Mouse (Mus musculus) lung, embryonic 14.5 days (tissue): ENCODE data around the gene Myo1d. TPM values are rescaled to one million over a fixed set of nuclear protein-coding genes. Genes with fewer than 3 reads are reported as not detected.
A peak's percentile ranks its signal among the peaks of the same experiment; 100 is the strongest.

ENCODE experiments used
- ATAC-seq: fragments of 200-750 bp; cut with Nextera tagmentation; 2 replicates; pipeline ENCODE4 v1.8.0; 2017; ENCODE audit warnings: mild to moderate bottlenecking, moderate TSS enrichment, moderate library complexity; ENCODE audit not compliant: insufficient read depth
- DNase-seq: peaks from one replicate; pipeline ENCODE4 v3.0.0-alpha.2; 2015
- H3K27ac ChIP-seq: fragments of 300-500 bp; sonication (generic); 2 replicates; pipeline ENCODE4 v1.5.1; 2014; ENCODE audit warnings: low read depth, mild to moderate bottlenecking, moderate library complexity
- H3K27me3 ChIP-seq: fragments of 300-500 bp; sonication (generic); 2 replicates; pipeline ENCODE4 v1.6.1; 2014; ENCODE audit warnings: low read length, control low read depth; ENCODE audit not compliant: insufficient read depth
- H3K36me3 ChIP-seq: fragments of 300-500 bp; sonication (generic); 2 replicates; pipeline ENCODE4 v1.6.1; 2014; ENCODE audit warnings: control low read depth; ENCODE audit not compliant: insufficient read depth
- H3K4me1 ChIP-seq: fragments of 300-500 bp; sonication (generic); 2 replicates; pipeline ENCODE4 v1.6.1; 2014; ENCODE audit warnings: antibody characterized with exemption, control low read depth; ENCODE audit not compliant: insufficient read depth
- H3K4me2 ChIP-seq: fragments of 300-500 bp; sonication (generic); 2 replicates; pipeline ENCODE4 v1.6.1; 2014; ENCODE audit warnings: mild to moderate bottlenecking
- H3K4me3 ChIP-seq: fragments of 300-500 bp; sonication (generic); 2 replicates; pipeline ENCODE4 v1.5.1; 2014; ENCODE audit warnings: low read depth, low read length
- H3K9ac ChIP-seq: fragments of 300-500 bp; sonication (generic); 2 replicates; pipeline ENCODE4 v1.6.1; 2014
- H3K9me3 ChIP-seq: fragments of 300-500 bp; sonication (generic); 2 replicates; pipeline ENCODE4 v1.6.1; 2016; ENCODE audit warnings: low read depth, low read length, control low read depth
- CTCF ChIP-seq: IDR thresholded peaks from 2 replicates; pipeline ENCODE4 v1.5.1; 2016; ENCODE audit warnings: antibody characterized with exemption, low read depth
- WGBS: fragments of 180-500 bp; shearing (Covaris S2); extraction: QIAGEN DNeasy Blood & Tissue Kit; methylation state at CpG from one replicate; pipeline ENCODE4 v1.1.7; 2014; 5-methylcytosine and 5-hydroxymethylcytosine counted together
- polyA plus RNA-seq: library from polyadenylated mRNA; unstranded; fragments of >200 nt; fragmentation: Nextera tagmentation; extraction: Ambion mirVana; gene quantifications from 2 replicates; pipeline ENCODE4 v1.2.1, GENCODE M21; 2014

The Myo1d gene
- polyA plus RNA-seq, 1 experiment from 2014 or later: 16.1 TPM

DNA sequence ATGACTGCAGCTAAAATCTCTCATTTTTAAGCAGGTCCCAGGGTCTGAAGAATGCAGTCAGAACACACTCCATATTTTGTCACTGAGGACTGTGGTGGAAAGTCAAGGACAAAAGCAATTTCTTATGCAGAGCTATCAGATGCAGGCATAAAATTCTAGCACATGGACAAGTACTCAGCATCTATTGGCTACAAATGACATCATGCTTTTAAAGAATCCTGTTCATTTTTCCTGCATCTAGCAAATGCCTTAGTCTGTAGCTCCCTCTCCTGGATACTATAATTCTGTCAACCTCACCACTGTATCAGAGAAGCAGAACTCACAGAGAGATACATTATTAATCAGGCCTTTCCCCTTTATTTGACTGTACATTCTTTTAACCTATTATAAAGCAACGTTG is 109.4 kb downstream of the Myo1d start:
- Histone ChIP-seq H3K4me3 (no peak overlapping the region), H3K36me3 (no peaks in the 10 kb centered on the region), H3K9me3 (no peaks in the 10 kb centered on the region), H3K9ac (no peak overlapping the region), H3K4me2 (no peak overlapping the region), H3K4me1 (no peaks in the 10 kb centered on the region), H3K27me3 (no peaks in the 10 kb centered on the region), H3K27ac (no peak overlapping the region)
- peak; percentile 86 for DNase-seq
- peak; percentile 72 for TF ChIP-seq CTCF
- ATAC-seq: peak; percentile 54; the same call in 1 of the 2 replicates
- WGBS: 24% methylated on average over 1 of the region's 1 CpGs

DNA sequence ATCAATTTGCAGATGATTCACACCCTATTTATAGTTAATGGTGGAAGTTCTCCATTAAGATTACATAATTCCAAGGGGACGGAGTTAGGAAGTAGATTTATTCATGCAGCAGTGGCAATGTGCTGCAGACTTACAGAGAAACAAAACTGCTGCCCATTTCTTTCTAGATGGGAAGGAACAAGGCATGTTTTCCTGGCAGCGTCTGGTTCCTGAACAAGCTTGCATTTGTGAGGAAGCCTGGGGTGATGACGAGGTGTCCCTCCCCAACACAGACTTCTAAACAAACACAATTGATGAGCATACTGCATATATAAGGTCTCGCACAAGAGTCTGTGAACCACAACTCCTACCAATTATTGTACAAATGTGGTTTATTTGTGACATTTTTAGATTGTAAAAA is 109.9 kb downstream of the Myo1d start:
- DNase-seq: no peak
- 63% methylated on average over 4 of the region's 4 CpGs for WGBS

DNA sequence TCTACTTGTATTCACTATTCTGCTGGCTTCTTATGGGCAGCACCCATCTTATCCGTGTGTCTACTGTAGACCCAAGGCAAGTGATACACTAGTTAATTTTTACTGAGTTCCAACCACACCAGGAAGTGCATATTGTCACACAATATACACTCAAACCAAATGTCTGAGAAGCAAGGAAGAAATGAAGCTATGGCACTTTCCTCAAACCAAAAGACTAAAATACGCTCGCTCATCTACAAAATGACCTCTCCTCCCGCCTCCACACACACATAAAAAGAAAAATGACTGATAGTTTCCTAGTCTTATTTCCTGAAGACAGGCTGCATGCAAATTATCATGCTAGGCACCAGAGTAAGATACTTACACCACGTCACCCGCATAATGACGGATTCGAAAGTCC is 113.6 kb downstream of the Myo1d start:
- H3K9ac ChIP-seq: no peak overlapping the region
- H3K9me3 ChIP-seq: no peaks in the 10 kb centered on the region
- no peak for TF ChIP-seq CTCF
- H3K4me2 ChIP-seq: no peak overlapping the region
- H3K27ac ChIP-seq: no peak overlapping the region
- H3K36me3 ChIP-seq: no peaks in the 10 kb centered on the region
- no peaks in the 10 kb centered on the region for H3K4me1 ChIP-seq
- ATAC-seq (no peak), DNase-seq (no peak)
- H3K4me3 ChIP-seq: no peak overlapping the region
- H3K27me3 ChIP-seq: no peaks in the 10 kb centered on the region
- WGBS: 88% methylated on average over 8 of the region's 8 CpGs

More for the DNA sequence above, 109.9 kb downstream of the Myo1d start:
- Histone ChIP-seq H3K36me3 (no peaks in the 10 kb centered on the region), H3K4me3 (no peak overlapping the region), H3K27me3 (no peaks in the 10 kb centered on the region), H3K4me2 (no peak overlapping the region), H3K9ac (no peak overlapping the region), H3K27ac (no peak overlapping the region), H3K9me3 (no peaks in the 10 kb centered on the region), H3K4me1 (no peaks in the 10 kb centered on the region)
- no peak for TF ChIP-seq CTCF
- no peak for ATAC-seq

DNA sequence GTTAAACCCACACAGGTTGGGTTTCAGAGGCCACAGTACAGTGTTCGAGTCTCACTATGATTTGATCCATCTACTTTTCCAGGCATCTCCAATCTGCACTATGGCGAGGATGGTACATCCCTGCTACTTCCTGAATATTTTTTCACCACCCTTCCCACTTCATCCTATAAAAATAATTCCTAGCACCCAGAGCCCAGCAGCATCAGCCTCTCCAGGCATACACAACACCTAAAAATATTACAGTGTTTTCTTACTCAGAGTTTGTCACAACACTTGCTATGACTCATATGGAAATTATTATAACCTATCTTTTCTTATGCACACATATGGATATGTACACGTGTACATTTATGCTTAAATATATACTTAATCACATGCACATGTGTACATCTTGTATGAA is 115.6 kb downstream of the Myo1d start:
- ATAC-seq (no peak), DNase-seq (no peak)
- no peak overlapping the region for H3K9ac ChIP-seq
- H3K27ac ChIP-seq: no peak overlapping the region
- H3K36me3 ChIP-seq: no peaks in the 10 kb centered on the region
- no peaks in the 10 kb centered on the region for H3K27me3 ChIP-seq
- WGBS: 83% methylated on average over 3 of the region's 3 CpGs
- no peaks in the 10 kb centered on the region for H3K9me3 ChIP-seq
- TF ChIP-seq CTCF: no peak
- no peaks in the 10 kb centered on the region for H3K4me1 ChIP-seq
- H3K4me2 ChIP-seq: no peak overlapping the region
- no peak overlapping the region for H3K4me3 ChIP-seq

DNA sequence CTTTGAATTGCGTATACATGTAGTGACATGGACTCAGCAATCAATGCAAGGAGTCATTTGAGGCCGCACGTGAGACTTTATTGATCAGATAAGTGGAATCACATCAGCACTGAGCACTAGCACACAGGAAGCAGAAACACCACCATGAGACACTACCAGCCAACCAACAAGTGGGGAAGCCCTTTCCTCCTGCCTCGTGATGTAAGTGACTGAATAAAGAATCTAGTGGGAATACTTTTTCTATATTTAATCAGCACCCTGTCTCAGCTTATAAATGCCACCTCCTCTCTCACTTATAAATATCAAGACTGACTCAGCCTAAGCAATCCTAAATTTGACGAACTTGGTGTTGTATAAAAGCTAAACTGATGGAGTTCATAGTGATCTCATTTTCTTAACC is 134.7 kb downstream of the Myo1d start:
- H3K9me3 ChIP-seq: no peaks in the 10 kb centered on the region
- ATAC-seq (no peak), DNase-seq (no peak)
- H3K4me3 ChIP-seq: no peak overlapping the region
- no peak overlapping the region for H3K9ac ChIP-seq
- H3K27ac ChIP-seq: no peak overlapping the region
- no peaks in the 10 kb centered on the region for H3K4me1 ChIP-seq
- 82% methylated on average over 5 of the region's 5 CpGs for WGBS
- TF ChIP-seq CTCF: no peak
- no peak overlapping the region for H3K4me2 ChIP-seq
- no peaks in the 10 kb centered on the region for H3K36me3 ChIP-seq
- no peaks in the 10 kb centered on the region for H3K27me3 ChIP-seq

DNA sequence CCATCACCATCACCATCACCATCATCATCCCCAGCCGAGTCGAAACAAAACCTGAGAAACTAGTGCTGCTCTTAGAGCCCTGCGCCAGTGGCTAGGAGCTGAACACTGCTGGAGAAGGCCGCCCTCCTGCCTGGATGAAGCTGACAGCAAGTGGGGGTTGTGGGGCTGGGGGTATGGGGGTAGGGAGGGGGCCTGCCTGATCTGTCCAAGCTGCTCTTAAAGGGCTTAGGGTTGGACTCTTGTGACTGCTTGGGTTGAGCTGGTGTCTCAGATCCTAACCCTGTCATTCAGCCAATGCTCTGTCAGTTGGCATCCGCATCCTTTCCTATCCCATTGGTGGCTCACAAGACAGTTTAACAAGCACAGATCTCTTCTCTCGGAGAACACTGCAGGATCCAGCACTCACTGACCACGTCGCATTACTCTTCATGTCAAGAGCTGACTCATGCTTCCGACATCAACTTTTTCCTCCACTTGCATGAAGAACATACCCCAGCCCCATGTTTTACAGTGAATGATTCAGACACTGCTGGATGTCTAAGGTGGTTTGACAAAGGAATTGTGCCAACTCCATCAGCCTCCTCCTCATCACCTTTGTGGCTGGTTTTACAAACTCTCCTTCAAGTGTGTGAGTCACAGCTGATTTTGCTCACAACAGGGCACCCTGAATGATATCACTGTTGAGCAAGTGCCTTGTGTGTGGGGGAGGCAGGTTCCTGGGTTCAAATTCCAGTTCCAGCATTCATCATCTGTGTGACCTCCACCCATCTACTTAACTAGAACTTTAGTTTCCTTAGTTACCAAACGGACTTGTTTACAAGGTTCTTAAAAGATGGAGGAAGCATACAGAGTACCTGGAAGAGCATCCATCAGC is 150.6 kb downstream of the Myo1d start:
- Histone ChIP-seq H3K9me3 (no peaks in the 10 kb centered on the region), H3K4me1 (no peaks in the 10 kb centered on the region; the same call in 1 of the 2 replicates), H3K9ac (no peak overlapping the region), H3K27ac (no peak overlapping the region), H3K4me2 (no peak overlapping the region), H3K27me3 (no peaks in the 10 kb centered on the region), H3K4me3 (no peak overlapping the region), H3K36me3 (no peaks in the 10 kb centered on the region)
- no peak for TF ChIP-seq CTCF
- WGBS: 56% methylated on average over 10 of the region's 10 CpGs
- peak; percentile 51 for DNase-seq
- ATAC-seq: peak; percentile 60; the same call in 1 of the 2 replicates

DNA sequence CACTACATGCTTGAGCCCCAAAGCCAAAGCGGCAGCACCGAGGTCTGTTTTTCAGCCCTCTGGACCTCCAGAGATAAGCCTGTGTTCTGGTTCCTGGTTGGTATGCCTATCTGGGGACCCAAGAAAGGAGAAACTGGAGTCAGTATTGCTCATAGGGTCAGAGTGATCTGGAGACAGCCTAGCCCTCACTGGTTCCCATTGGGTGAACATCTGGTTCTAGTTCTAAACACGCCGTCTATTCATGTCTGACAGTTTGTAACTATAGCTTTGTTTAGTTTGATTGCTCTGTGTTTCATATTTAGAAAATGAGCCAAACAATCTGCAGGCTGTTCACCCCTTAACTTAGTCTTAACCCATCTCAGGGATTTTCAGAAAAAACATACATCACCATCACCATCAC is 151.2 kb downstream of the Myo1d start:
- H3K9me3 ChIP-seq: no peaks in the 10 kb centered on the region
- ATAC-seq: peak; percentile 73; the same call in 1 of the 2 replicates
- WGBS: 56% methylated on average over 4 of the region's 4 CpGs
- no peak for TF ChIP-seq CTCF
- H3K4me2 ChIP-seq: no peak overlapping the region
- H3K4me1 ChIP-seq: no peaks in the 10 kb centered on the region; the same call in 1 of the 2 replicates
- peak; percentile 80 for DNase-seq
- H3K4me3 ChIP-seq: no peak overlapping the region
- H3K36me3 ChIP-seq: no peaks in the 10 kb centered on the region
- H3K27me3 ChIP-seq: no peaks in the 10 kb centered on the region
- H3K9ac ChIP-seq: no peak overlapping the region
- peak overlapping the region; percentile 40; the same call in 1 of the 2 replicates for H3K27ac ChIP-seq
